Comparison of ENCODE assay signal across 7 mouse cellular contexts in genomic region chr7:127967004-127967921, GRCm38 (mm10). TPM values are rescaled to one million over a fixed set of nuclear protein-coding genes. Genes with fewer than 3 reads are reported as not detected.
DNase-seq lines count a peak whose midpoint lies in the region; ATAC-seq and TF ChIP-seq lines count a peak whose summit lies in the region.

TSS of gene Fus (plus strand) at chr7:127967457.

- H3K27me3 ChIP-seq in embryonic facial prominence, embryonic 12.5 days = no peaks in the 10 kb centered on the region
- no peaks in the 10 kb centered on the region for H3K27me3 ChIP-seq in kidney, adult 2 months (replicated peaks; ENCODE audit: control insufficient read depth, insufficient read depth, low read length)
- no peaks in the 10 kb centered on the region for H3K27me3 ChIP-seq in limb, embryonic 12.5 days
- no peaks in the 10 kb centered on the region for H3K27me3 ChIP-seq in midbrain, embryonic 15.5 days (replicated peaks)
- no peaks in the 10 kb centered on the region for H3K27me3 ChIP-seq in spleen, adult 2 months (ENCODE audit: control insufficient read depth, insufficient read depth, low read length)

- WGBS in embryonic facial prominence, embryonic 12.5 days = under 1% methylated on average over 89 of the region's 92 CpGs
- under 1% methylated on average over 92 of the region's 92 CpGs for WGBS in kidney, adult 2 months
- WGBS in limb, embryonic 12.5 days = under 1% methylated on average over 86 of the region's 92 CpGs
- WGBS in midbrain, embryonic 15.5 days = under 1% methylated on average over 87 of the region's 92 CpGs
- WGBS in spleen, adult 2 months = 1% methylated on average over 92 of the region's 92 CpGs

- DNase-seq in adrenal gland, postnatal 25 days = peak; percentile 96
- DNase-seq in heart, adult 18-20 months = peak; percentile 95 to 97
- DNase-seq in kidney, adult 2 months = peak; percentile 96
- DNase-seq in spleen, adult 2 months (ENCODE audit: low read depth in 1 of 2, low spot score in 2 of 2) = peak; percentile 88 to 90

- H3K9ac ChIP-seq in embryonic facial prominence, embryonic 12.5 days = peak within 1 kb of the TSS; percentile 87
- H3K9ac ChIP-seq in limb, embryonic 12.5 days (replicated peaks) = peak within 1 kb of the TSS; percentile 99
- peak within 1 kb of the TSS; percentile 88 for H3K9ac ChIP-seq in midbrain, embryonic 15.5 days

- peak within 1 kb of the TSS; percentile 86 for H3K4me2 ChIP-seq in embryonic facial prominence, embryonic 12.5 days (replicated peaks)
- peak within 1 kb of the TSS; percentile 89 for H3K4me2 ChIP-seq in limb, embryonic 12.5 days
- H3K4me2 ChIP-seq in midbrain, embryonic 15.5 days = peak within 1 kb of the TSS; percentile 85

- no peak for TF ChIP-seq CTCF in kidney, adult 2 months (conservative IDR thresholded peaks at IDR 0.05; ENCODE audit: insufficient read depth, insufficient read length, low read depth, low read length)
- no peak for TF ChIP-seq CTCF in spleen, adult 2 months (IDR thresholded peaks at IDR 0.05; ENCODE audit: extremely low read depth, insufficient read depth, insufficient read length, insufficient replicate concordance)

- peak; percentile 92 for ATAC-seq in embryonic facial prominence, embryonic 12.5 days (ENCODE audit: insufficient number of reproducible peaks, insufficient read depth, low FRiP score, low TSS enrichment)
- ATAC-seq in limb, embryonic 12.5 days (ENCODE audit: insufficient number of reproducible peaks, insufficient read depth, low FRiP score, low TSS enrichment, low read depth) = peak; percentile 92
- ATAC-seq in midbrain, embryonic 15.5 days (replicated peaks) = peak; percentile 95

- H3K4me3 ChIP-seq in embryonic facial prominence, embryonic 12.5 days = peak within 1 kb of the TSS; percentile 68
- H3K4me3 ChIP-seq in kidney, adult 2 months (ENCODE audit: insufficient read depth, low read depth, low read length) = peak within 1 kb of the TSS; percentile 81
- peak within 1 kb of the TSS; percentile 93 for H3K4me3 ChIP-seq in limb, embryonic 12.5 days (replicated peaks)
- H3K4me3 ChIP-seq in midbrain, embryonic 15.5 days = peak within 1 kb of the TSS; percentile 90
- peak within 1 kb of the TSS; percentile 98 for H3K4me3 ChIP-seq in spleen, adult 2 months (ENCODE audit: extremely low read depth, insufficient read depth, insufficient read length)

- peaks cover 12% of the 10 kb centered on the region for H3K4me1 ChIP-seq in embryonic facial prominence, embryonic 12.5 days
- peaks cover 9% of the 10 kb centered on the region; the same call in 1 of the 2 replicates for H3K4me1 ChIP-seq in kidney, adult 2 months (ENCODE audit: control insufficient read depth, insufficient read depth, low read length)
- H3K4me1 ChIP-seq in limb, embryonic 12.5 days (replicated peaks) = peaks cover 13% of the 10 kb centered on the region
- peaks cover 22% of the 10 kb centered on the region for H3K4me1 ChIP-seq in midbrain, embryonic 15.5 days
- peaks cover 5% of the 10 kb centered on the region; the same call in 1 of the 2 replicates for H3K4me1 ChIP-seq in spleen, adult 2 months (ENCODE audit: control insufficient read depth, insufficient read depth, insufficient read length)

- peak within 1 kb of the TSS; percentile 94 for H3K27ac ChIP-seq in embryonic facial prominence, embryonic 12.5 days
- H3K27ac ChIP-seq in kidney, adult 2 months (ENCODE audit: insufficient read depth, low read depth, low read length) = peak within 1 kb of the TSS; percentile 99
- peak within 1 kb of the TSS; percentile 98 for H3K27ac ChIP-seq in limb, embryonic 12.5 days
- peak within 1 kb of the TSS; percentile 97 for H3K27ac ChIP-seq in midbrain, embryonic 15.5 days
- peak within 1 kb of the TSS; percentile 98 for H3K27ac ChIP-seq in spleen, adult 2 months (ENCODE audit: insufficient read depth, low read length)

- TF ChIP-seq POLR2A in kidney, adult 2 months (IDR thresholded peaks at IDR 0.05; ENCODE audit: low read depth, low read length) = peak; percentile 99
- peak; percentile 99 for TF ChIP-seq POLR2A in spleen, adult 2 months (IDR thresholded peaks at IDR 0.05; ENCODE audit: low read depth, low read length)

- H3K9me3 ChIP-seq in embryonic facial prominence, embryonic 12.5 days = no peaks in the 10 kb centered on the region
- no peaks in the 10 kb centered on the region for H3K9me3 ChIP-seq in limb, embryonic 12.5 days
- no peaks in the 10 kb centered on the region for H3K9me3 ChIP-seq in midbrain, embryonic 15.5 days

- peaks cover 24% of the 10 kb centered on the region for H3K36me3 ChIP-seq in embryonic facial prominence, embryonic 12.5 days
- H3K36me3 ChIP-seq in kidney, adult 2 months (ENCODE audit: control insufficient read depth, insufficient read depth, low read length) = peaks cover 11% of the 10 kb centered on the region; the same call in 1 of the 2 replicates
- H3K36me3 ChIP-seq in limb, embryonic 12.5 days = peaks cover 30% of the 10 kb centered on the region
- H3K36me3 ChIP-seq in midbrain, embryonic 15.5 days (replicated peaks) = peaks cover 22% of the 10 kb centered on the region
- peaks cover 15% of the 10 kb centered on the region for H3K36me3 ChIP-seq in spleen, adult 2 months (ENCODE audit: control insufficient read depth, insufficient read depth, low read length)

RNA-seq across cellular contexts. Expression of gene Fus, which starts in this region (rescaled TPM):
- total RNA-seq in adrenal gland, postnatal 25 days (2021) = 189 and 309 TPM in 2 replicates
- polyA plus RNA-seq in embryonic facial prominence, embryonic 12.5 days (2016; fragmentation: Nextera tagmentation; extraction: Ambion mirVana) = 582 and 594 TPM in 2 replicates
- 100 to 1,000 TPM; 108 to 156 TPM for total RNA-seq in heart, adult 18-20 months (2021)
- 183 and 196 TPM in 2 replicates for polyA plus RNA-seq in kidney, adult 2 months (2012; rRNA removed)
- 597 and 605 TPM in 2 replicates for polyA plus RNA-seq in limb, embryonic 12.5 days (2016; fragmentation: Nextera tagmentation; extraction: Ambion mirVana)
- polyA plus RNA-seq in midbrain, embryonic 15.5 days (2015; fragmentation: Nextera tagmentation; extraction: Ambion mirVana) = 380 and 381 TPM in 2 replicates
- 239 and 285 TPM in 2 replicates for polyA plus RNA-seq in spleen, adult 2 months (2012; rRNA removed)

Comparison
In these comparisons a context has a peak if more than half of its experiments do, and no peak if none do; other contexts are left out.
1. Peak in every context shown above with its lines: DNase-seq, ATAC-seq, H3K4me3 ChIP-seq and H3K27ac ChIP-seq.